Mouse (Mus musculus): ENCODE data around the gene Dcun1d4. TPM values are rescaled to one million over a fixed set of nuclear protein-coding genes. Genes with fewer than 3 reads are reported as not detected.
"Not testable (repeated sequence)": the region's sequence is repeated elsewhere in the genome, so short reads cannot be mapped to it uniquely, and the experiment has no call there.

Dcun1d4 gene
- total RNA-seq, 4 experiments from 2014 or later, result 6.9 to 11.6 (median 10.1) TPM

DNA sequence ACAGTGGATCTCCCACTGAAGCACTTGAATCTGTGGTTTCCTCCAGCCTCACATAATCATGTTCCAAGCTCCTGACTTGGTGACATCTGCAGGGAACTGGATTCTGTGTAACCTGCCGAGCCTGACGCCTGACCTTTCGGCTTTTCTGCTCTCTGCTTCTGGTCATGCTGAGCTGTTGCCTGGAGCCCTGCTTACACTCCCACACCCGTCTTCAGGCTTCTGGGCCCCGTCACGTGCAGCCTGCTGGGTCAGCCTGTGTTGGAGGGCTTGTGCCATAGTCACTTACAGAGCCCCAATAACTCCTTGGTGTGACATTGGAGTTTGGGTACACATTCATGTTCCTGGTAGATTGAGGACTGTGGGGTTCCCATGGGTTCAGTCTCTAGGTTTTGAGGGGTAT, 64.8 kb downstream of the Dcun1d4 start:
- no peak for DNase-seq (ENCODE audit: low spot score in 2 of 2)

- no peak for DNase-seq (ENCODE audit: low spot score in 2 of 2)
Observed at GRCm38 (mm10) chr5:73547252-73547651, 66.5 kb downstream of the Dcun1d4 start.

- no peak for DNase-seq (ENCODE audit: low spot score in 2 of 2)
Observed at GRCm38 (mm10) chr5:73548237-73548636, 67.4 kb downstream of the Dcun1d4 start.

GRCm38 (mm10) chr5:73548838-73549237, 68.0 kb downstream of the Dcun1d4 start:
- DNase-seq (ENCODE audit: low spot score in 2 of 2), result no peak

GRCm38 (mm10) chr5:73551836-73552235, 71.0 kb downstream of the Dcun1d4 start:
- DNase-seq (ENCODE audit: low spot score in 2 of 2), result no peak

- DNase-seq (ENCODE audit: low spot score in 2 of 2), result no peak
Observed at GRCm38 (mm10) chr5:73553903-73554302, 73.1 kb downstream of the Dcun1d4 start.

GRCm38 (mm10) chr5:73555096-73555852, 74.5 kb downstream of the Dcun1d4 start:
- no peak for DNase-seq (ENCODE audit: low spot score in 2 of 2)

GRCm38 (mm10) chr5:73556733-73557425, 76.1 kb downstream of the Dcun1d4 start:
- DNase-seq (ENCODE audit: low spot score in 2 of 2), result no peak

GRCm38 (mm10) chr5:73558756-73559155, 78.0 kb downstream of the Dcun1d4 start:
- DNase-seq (ENCODE audit: low spot score in 2 of 2), result no peak

- DNase-seq (ENCODE audit: low spot score in 2 of 2), result no peak
Observed at GRCm38 (mm10) chr5:73564038-73564437, 83.2 kb downstream of the Dcun1d4 start.

GRCm38 (mm10) chr5:73566119-73566518, 85.3 kb downstream of the Dcun1d4 start:
- no peak for DNase-seq (ENCODE audit: low spot score in 2 of 2)

DNA sequence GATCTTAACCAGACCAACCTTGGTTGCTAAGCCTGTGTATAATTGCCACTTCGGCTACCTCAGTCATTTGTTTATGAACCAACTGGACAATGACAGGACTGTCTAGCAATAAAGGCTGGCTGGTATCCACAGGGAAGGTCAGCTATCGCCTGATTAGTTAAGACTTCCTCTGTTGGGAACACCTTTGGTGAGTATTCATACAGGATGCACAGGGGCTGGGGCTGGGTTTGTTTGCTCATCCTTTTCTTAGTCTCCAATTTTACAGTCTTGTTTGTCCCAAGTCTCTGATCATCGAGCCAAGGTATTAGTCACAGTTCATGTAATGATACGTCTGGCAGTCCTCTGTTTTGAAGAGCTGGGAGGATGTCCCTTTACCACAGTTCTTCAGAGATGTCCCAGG, 86.1 kb downstream of the Dcun1d4 start:
- DNase-seq (ENCODE audit: low spot score in 2 of 2), result no peak

- no peak for DNase-seq (ENCODE audit: low spot score in 2 of 2)
Observed at GRCm38 (mm10) chr5:73569181-73569580, 88.4 kb downstream of the Dcun1d4 start.

GRCm38 (mm10) chr5:73571395-73572156, 90.8 kb downstream of the Dcun1d4 start:
- no peak for DNase-seq (ENCODE audit: low spot score in 2 of 2)

GRCm38 (mm10) chr5:73572846-73573245, 92.0 kb downstream of the Dcun1d4 start:
- no peak for DNase-seq (ENCODE audit: low spot score in 2 of 2)

DNA sequence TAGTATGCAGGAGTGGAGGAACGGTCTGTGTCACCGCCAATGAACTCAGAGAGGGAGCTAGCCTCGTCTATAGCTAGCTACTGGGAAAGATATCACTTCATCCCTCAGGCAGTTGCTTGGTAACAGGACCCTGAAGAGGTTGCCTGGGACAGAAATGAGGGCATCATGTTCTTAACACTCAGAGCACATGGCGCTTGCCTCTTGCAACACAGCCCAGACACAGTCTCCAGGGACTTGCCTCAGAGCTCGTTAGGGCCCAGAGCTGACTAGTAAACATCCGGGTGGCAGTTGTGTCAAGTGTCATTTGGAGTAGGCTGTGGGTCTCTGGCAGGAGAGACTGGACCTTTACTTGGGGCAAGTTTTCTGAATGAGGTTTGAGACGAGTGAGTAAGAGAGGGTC, 93.0 kb downstream of the Dcun1d4 start:
- DNase-seq (ENCODE audit: low spot score in 2 of 2), result peak; percentile 52 to 61

DNA sequence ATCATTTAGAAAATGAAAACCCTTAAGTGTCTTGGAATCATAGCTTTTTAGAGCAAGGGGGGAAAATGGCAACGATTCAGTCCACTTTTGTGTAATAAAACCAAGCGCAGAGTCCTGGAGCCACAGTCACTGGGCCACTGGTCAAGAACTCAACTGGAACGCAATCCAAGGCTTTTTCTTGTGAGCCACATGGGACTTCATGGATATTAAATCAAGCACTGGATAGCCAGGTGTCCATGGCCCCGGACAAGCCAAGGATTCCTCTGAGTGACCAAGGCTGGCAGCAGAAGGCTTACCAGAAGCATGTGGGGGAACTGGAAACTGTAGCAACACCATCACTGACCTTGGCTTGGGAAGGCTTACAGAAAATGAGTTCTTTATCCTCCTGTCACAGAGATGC, 93.8 kb downstream of the Dcun1d4 start:
- DNase-seq (ENCODE audit: low spot score in 2 of 2), result peak in 1 of 2 experiments; percentile 41

GRCm38 (mm10) chr5:73576708-73577107, 95.9 kb downstream of the Dcun1d4 start:
- DNase-seq (ENCODE audit: low spot score in 2 of 2), result no peak

GRCm38 (mm10) chr5:73578131-73578530, 97.3 kb downstream of the Dcun1d4 start:
- no peak for DNase-seq (ENCODE audit: low spot score in 2 of 2)

DNA sequence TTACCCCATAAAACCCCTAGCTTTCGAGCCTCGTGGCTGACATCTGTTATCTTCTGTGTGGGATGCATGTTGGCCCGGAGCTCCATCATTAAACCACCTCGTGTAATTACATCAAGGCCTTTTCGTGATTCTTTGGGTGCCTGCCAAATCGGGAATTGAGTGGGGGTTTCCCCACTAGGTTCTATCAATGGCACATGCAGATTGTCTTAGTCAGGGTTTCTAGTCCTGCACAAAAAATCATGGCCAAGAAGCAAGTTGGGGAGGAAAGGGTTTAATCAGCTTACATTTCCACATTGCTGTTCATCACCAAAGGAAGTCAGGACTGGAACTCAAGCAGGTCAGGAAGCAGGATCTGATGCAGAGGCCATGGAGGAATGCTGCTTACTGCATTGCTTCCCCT, 103.2 kb downstream of the Dcun1d4 start:
- not testable (repeated sequence) for DNase-seq (ENCODE audit: low spot score in 2 of 2)

DNA sequence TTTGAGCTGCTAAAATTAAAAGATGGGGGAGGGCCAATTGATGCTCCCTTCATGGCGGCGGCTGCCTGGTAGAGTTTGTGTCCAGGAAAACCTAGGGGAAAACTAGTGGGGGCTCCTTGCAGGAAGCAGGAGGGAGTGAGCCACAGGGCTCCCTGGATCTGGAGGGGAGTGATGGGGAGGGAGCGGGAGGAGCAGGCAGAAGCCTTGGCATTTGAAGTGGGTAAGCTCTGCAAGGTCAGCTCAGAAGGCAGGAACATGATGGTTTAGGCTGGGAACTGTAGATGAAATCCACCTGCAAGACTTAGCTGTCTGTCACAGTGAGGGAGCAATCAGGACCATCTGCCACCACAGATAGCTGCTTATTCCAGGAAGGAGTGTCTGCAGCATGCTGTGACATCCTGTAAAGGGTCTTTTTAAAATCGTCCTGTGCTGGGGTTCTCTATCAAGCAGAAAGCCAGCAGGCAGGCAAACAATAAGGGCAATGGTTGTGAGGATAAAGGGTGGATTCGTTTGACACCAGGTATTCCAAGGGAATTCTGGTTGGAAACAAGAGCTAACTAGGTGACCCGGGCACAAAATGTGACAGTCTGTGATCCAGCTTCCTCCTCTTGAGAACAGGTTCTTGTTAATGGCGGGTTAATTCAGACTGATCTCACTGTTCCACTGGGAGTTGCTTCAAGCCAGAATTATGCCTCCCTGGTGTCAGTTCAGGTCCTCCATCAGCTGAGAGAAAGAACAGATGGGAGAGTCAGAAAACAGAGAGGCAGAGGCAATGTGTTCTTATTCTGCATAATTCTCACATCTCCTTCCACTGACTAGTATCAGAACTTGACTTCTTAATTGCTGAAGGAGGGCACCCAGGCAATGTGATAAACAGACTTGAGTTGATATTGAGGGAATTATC, 104.7 kb downstream of the Dcun1d4 start:
- DNase-seq (ENCODE audit: low spot score in 2 of 2), result no peak

All from gastrocnemius, adult 8-10 months (tissue).